Mouse (Mus musculus) midbrain, embryonic 16.5 days (tissue): ENCODE measurements around the gene Agbl3. TPM values are rescaled to one million over a fixed set of nuclear protein-coding genes. Genes with fewer than 3 reads are reported as not detected.

Experiments used
- ATAC-seq: fragments of 200-750 bp; cut with Nextera tagmentation; 2 replicates; pipeline ENCODE4 v1.8.0; 2017; ENCODE audit warnings: moderate TSS enrichment
- H3K27ac ChIP-seq: fragments of 300-500 bp; sonication (generic); 2 replicates; pipeline ENCODE4 v1.5.1; 2014; ENCODE audit warnings: mild to moderate bottlenecking, low read length, mixed read lengths
- H3K27me3 ChIP-seq: fragments of 300-500 bp; sonication (generic); 2 replicates; pipeline ENCODE4 v1.6.1; 2014; ENCODE audit warnings: low read depth, low read length, mixed read lengths; ENCODE audit not compliant: control insufficient read depth, insufficient read depth
- H3K36me3 ChIP-seq: fragments of 300-500 bp; sonication (generic); 2 replicates; pipeline ENCODE4 v1.6.1; 2014; ENCODE audit warnings: mild to moderate bottlenecking, low read length, moderate library complexity, mixed read lengths; ENCODE audit not compliant: control insufficient read depth, insufficient read depth
- H3K4me1 ChIP-seq: fragments of 300-500 bp; sonication (generic); 2 replicates; pipeline ENCODE4 v1.6.1; 2014; ENCODE audit warnings: mild to moderate bottlenecking, low read length, mixed read lengths; ENCODE audit not compliant: control insufficient read depth, insufficient read depth
- H3K4me2 ChIP-seq: fragments of 300-500 bp; sonication (generic); 2 replicates; pipeline ENCODE4 v1.6.1; 2014; ENCODE audit warnings: mild to moderate bottlenecking, low read length, mixed read lengths
- H3K4me3 ChIP-seq: fragments of 300-500 bp; sonication (generic); 2 replicates; pipeline ENCODE4 v1.5.1; 2014; ENCODE audit warnings: low read depth, mild to moderate bottlenecking, low read length, moderate library complexity, mixed read lengths
- H3K9ac ChIP-seq: fragments of 300-500 bp; sonication (generic); 2 replicates; pipeline ENCODE4 v1.6.1; 2014; ENCODE audit warnings: low read depth, low read length, mixed read lengths
- H3K9me3 ChIP-seq: fragments of 300-500 bp; sonication (generic); replicated peaks from 2 replicates; pipeline ENCODE4 v1.6.1; 2014; ENCODE audit warnings: mild to moderate bottlenecking, low read length, mixed read lengths; ENCODE audit not compliant: control insufficient read depth, poor library complexity, severe bottlenecking
- WGBS: fragments of 180-500 bp; shearing (Covaris S2); extraction: QIAGEN DNeasy Blood & Tissue Kit; methylation state at CpG from one replicate; pipeline ENCODE4 v1.1.7; 2014; 5-methylcytosine and 5-hydroxymethylcytosine counted together
- polyA plus RNA-seq: library from polyadenylated mRNA; unstranded; fragments of >200 nt; fragmentation: Nextera tagmentation; extraction: Ambion mirVana; gene quantifications from 2 replicates; pipeline ENCODE4 v1.2.1, GENCODE M21; 2015

Gene Agbl3
- polyA plus RNA-seq, 1 experiment from 2014 or later, result 15.2 TPM

DNA sequence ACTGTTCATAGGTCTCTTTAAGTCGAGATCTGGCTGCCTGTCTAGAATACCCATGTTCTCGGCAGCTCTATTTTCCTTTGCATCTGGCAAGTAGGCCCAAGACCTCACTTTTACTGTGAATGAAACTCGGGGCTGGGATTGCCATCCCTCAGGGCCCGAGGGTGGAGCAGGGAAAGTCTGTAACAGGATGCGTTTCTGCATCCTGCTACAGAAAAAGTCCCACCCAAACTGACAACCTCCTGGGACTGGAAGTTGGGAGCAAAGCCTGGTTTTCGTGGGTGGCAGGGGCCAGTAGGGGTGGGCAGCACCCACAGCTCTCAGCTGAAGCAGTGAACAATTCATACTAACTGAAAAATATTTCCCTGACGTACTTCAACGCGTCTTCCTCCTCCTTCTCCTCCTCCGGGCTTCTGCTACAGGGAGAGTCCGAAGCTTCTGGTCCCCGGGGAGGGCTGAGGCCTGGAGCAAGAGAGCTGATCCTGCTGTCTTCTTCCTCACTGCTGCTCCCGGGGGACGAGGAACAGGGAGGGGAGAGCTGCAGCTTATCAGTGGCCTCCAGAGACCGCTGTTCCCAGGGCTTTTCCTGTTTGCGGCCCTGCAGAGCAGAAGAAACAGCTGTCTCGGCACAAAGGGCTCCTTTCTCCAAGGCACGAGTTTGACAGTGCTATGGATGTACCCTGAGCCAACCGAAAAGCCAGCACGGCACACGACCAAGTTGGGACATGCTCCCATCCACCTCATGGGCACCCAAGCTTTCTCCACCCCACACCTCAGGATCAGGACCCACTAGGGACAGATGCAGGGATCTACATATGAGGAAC is 94.1 kb downstream of the Agbl3 start:
- Histone ChIP-seq H3K36me3 (no peaks in the 10 kb centered on the region), H3K4me3 (no peak overlapping the region), H3K27ac (peak overlapping the region; percentile 28; the same call in 1 of the 2 replicates), H3K9me3 (no peaks in the 10 kb centered on the region), H3K4me1 (peaks cover 17% of the 10 kb centered on the region), H3K27me3 (no peaks in the 10 kb centered on the region), H3K4me2 (no peak overlapping the region), H3K9ac (peak overlapping the region; percentile 30; the same call in 1 of the 2 replicates)
- WGBS, result 77% methylated on average over 21 of the region's 21 CpGs
- ATAC-seq, result no peak

DNA sequence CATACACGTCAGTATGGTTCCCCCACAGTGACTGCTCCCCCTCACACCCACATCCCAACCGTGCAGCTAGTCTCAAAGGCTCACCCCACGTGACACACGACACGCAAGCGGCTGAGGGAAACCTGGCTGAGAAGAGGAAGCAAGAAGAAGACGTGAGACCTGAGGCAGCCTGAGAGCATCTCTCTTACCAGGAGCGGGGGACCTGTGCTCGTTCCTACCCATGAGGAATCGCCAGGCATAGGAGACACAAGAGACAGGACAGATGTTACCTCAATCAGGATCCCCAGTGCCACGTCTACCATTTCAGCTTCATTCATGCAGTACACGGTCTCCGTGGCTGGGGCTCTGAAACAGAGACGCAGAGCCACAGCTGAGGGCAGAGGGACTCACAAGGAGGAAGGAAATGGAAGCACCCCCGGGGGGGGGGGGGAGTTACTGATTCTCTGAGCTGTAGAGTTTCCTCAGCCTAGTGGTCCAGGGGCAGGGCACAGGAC is 95.1 kb downstream of the Agbl3 start:
- Histone ChIP-seq H3K4me3 (no peak overlapping the region), H3K27ac (no peak overlapping the region), H3K9ac (no peak overlapping the region), H3K9me3 (no peaks in the 10 kb centered on the region), H3K27me3 (no peaks in the 10 kb centered on the region), H3K36me3 (no peaks in the 10 kb centered on the region; the same call in 1 of the 2 replicates), H3K4me1 (peaks cover 17% of the 10 kb centered on the region), H3K4me2 (no peak overlapping the region)
- 87% methylated on average over 15 of the region's 15 CpGs for WGBS
- ATAC-seq, result no peak

DNA sequence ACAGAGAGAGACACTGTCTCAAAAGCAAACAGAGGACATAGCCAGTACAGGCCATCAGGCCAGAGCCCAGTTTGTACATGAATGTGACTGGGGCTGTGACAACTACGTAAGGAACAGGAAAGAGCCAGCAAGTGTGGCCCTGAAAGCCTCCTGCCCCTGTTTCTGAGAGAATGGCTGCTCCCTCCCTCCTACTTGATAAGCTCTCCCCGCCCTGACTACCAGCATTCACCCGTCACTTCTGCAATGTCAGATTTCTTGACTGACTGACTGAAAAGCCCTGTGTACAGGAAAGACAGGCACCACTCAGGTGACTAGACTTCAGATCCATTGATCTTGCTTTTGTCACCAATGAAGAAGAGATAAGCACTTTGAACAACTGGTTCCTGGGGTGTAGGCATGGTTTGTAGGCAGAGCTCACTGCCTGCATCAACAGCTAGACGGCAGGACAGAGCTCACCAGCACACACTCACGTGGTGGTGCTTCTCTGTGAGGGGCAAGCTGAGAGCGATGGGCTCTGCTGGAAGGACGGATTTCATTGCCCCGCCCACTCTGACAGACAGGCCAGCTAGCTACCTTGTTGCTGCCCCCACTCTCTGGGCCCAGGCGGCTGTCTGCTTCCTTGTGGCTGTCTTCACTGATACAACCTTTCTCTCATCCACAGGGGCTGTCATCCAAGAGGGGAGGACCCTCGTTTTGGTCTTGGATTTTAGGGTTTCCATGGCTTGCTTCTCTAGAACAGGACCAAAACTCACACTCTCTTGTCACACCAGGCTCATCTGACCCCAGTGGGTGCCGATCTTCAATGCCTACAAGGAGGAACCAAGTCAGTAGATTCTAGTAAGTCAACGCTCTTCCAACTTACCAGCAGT is 96.0 kb downstream of the Agbl3 start:
- Histone ChIP-seq H3K4me1 (peaks cover 17% of the 10 kb centered on the region), H3K9ac (no peak overlapping the region), H3K36me3 (peaks cover 6% of the 10 kb centered on the region; the same call in 1 of the 2 replicates), H3K9me3 (no peaks in the 10 kb centered on the region), H3K27ac (no peak overlapping the region), H3K27me3 (no peaks in the 10 kb centered on the region), H3K4me2 (peak overlapping the region; percentile 74; the same call in 1 of the 2 replicates), H3K4me3 (no peak overlapping the region)
- 58% methylated on average over 12 of the region's 12 CpGs for WGBS
- no peak for ATAC-seq

DNA sequence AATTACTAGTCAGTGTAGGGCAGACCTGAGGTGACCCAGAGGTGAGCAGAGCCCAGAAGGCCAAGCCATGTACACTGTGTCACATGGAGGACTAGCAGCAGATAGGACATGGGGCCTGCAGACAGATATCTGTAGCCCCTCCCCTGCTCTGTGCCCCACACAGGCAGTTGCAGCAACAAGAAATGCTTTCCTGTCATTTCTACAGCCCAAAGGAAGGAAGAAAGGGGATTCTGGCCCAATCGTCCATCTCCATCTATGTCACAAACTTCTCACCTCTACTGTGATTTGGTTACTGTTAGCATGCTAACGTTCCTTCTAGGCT is 96.6 kb downstream of the Agbl3 start:
- peak overlapping the region; percentile 68 for H3K4me3 ChIP-seq
- H3K4me1 ChIP-seq, result peaks cover 17% of the 10 kb centered on the region
- ATAC-seq, result 0 out of 2 replicates have a peak, but pooled peaks have one; percentile 26
- 0 out of 2 replicates have a peak overlapping the region, but pooled peaks have one; percentile 91 for H3K27ac ChIP-seq
- 41% methylated on average over 2 of the region's 2 CpGs for WGBS
- H3K27me3 ChIP-seq, result no peaks in the 10 kb centered on the region
- peak overlapping the region; percentile 74 for H3K4me2 ChIP-seq
- peaks cover 6% of the 10 kb centered on the region; the same call in 1 of the 2 replicates for H3K36me3 ChIP-seq
- no peaks in the 10 kb centered on the region for H3K9me3 ChIP-seq
- H3K9ac ChIP-seq, result peak overlapping the region; percentile 86; the same call in 1 of the 2 replicates

DNA sequence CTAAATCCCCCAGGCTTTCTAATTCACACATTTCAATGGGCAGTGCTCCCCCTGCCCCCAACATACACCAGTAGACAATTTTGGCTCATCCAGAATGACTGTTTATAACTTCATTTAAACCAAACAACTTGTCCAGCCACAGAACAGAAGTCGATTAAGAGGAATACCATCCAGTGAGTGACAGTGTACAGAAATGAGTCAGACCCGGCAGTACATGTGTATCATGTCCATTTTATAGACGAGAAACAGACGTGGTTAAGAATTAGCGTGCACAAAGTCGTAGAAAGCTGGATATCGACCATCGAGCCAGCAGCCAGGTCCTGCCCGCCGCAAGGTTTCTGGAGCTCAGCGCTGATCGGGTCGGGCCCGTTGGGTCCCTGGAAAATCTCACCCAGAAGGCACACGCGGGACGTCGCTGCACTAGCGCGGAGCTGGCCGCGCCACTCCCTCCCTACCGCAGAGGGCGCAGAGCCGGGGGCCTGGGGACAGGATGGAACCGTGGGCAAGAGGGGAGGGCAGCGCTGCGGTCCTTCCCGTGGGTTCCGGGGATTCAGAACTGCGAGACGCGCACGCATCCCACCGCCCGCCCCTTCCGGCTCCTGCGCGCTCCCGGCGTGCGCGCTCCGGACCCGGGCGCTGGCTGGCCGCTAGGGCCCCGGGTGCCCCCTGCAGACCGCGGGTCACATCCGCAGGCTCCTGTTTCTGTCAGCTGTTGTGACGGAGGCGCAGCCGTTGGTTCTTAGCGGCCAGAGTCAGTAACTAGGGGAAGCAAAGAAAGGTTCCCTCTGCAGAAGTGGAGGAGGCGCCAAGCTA is 97.5 kb downstream of the Agbl3 start, which contains the start of gene Cyren:
Gene Cyren (minus strand): TSS at position 552 of the 813 bp plus-strand sequence.
- peak; percentile 94 for ATAC-seq
- peak within 1 kb of the TSS; percentile 74 for H3K4me2 ChIP-seq
- no peaks in the 10 kb centered on the region for H3K9me3 ChIP-seq

DNA sequence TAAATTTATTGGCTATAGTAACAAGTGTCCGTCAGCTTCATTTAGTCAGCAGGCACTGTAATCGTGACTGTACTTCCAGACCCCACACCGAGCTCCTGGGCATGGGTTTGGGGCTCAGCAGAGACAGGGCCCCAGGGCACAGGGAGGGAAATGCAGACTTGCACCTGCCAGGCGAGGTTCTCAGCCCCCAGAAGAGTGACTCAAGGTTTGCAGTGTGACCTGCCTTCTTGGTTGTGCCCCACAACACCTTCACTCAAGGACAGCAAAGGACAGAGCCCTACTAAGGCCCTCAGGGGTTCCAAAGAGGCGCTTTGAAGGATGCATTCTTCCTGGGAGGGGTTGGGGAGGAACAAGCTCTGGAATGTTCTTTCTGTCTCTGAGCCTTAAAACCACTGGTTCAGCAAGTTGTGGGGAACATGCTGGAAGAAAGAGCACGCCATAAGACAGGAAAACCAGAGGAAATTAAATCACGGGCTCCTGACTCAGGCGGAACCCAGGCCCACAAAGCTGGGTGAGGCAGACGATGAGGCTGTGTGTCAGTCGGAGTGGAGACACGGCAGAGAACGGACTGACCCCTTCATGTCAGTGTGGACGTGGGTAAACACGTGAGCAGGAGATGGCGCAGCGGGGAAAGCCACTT is 99.0 kb downstream of the Agbl3 start:
- no peaks in the 10 kb centered on the region for H3K27me3 ChIP-seq
- H3K4me1 ChIP-seq, result peaks cover 17% of the 10 kb centered on the region
- no peak overlapping the region for H3K9ac ChIP-seq
- no peak overlapping the region for H3K4me2 ChIP-seq
- peaks cover 6% of the 10 kb centered on the region; the same call in 1 of the 2 replicates for H3K36me3 ChIP-seq
- WGBS, result 88% methylated on average over 16 of the region's 16 CpGs
- no peak for ATAC-seq
- peak overlapping the region; percentile 91; the same call in 1 of the 2 replicates for H3K27ac ChIP-seq
- H3K9me3 ChIP-seq, result no peaks in the 10 kb centered on the region
- H3K4me3 ChIP-seq, result no peak overlapping the region

More for the DNA sequence above, 97.5 kb downstream of the Agbl3 start, which contains the start of gene Cyren:
- Histone ChIP-seq H3K4me3 (peak within 1 kb of the TSS; percentile 68), H3K9ac (peak within 1 kb of the TSS; percentile 86), H3K36me3 (peaks cover 6% of the 10 kb centered on the region; the same call in 1 of the 2 replicates), H3K4me1 (peaks cover 17% of the 10 kb centered on the region), H3K27me3 (no peaks in the 10 kb centered on the region), H3K27ac (peak within 1 kb of the TSS; percentile 91)
- under 1% methylated on average over 52 of the region's 56 CpGs for WGBS

DNA sequence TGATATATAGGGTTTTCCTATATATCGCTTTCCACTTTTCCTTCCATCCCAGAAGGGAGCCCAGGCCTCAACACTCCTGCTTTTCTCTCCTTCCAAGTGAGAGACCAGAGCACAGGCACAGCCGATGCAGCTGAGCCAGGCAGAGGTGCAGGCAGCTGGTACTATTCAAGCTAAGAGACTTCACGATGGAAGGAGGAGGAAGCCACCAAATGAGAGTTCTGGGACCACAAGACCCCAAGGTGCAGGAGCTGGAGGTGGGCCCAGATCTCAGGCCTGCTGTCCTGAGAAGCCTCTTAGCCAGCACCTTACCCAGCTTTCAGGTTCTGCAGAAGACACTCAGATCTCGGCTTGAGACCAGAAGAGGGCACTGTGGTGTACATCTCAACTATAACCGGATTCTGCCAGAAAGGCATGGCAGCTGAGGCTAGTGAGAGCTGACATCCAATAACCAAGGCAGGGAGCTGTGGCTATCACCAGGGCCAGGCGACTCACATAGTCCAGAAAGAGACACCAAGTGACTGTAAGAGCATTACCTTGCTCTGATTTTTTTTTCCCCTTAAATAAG is 99.8 kb downstream of the Agbl3 start:
- ATAC-seq, result no peak
- no peak overlapping the region for H3K4me3 ChIP-seq
- H3K9me3 ChIP-seq, result no peaks in the 10 kb centered on the region
- 56% methylated on average over 6 of the region's 6 CpGs for WGBS
- H3K9ac ChIP-seq, result no peak overlapping the region
- no peaks in the 10 kb centered on the region for H3K27me3 ChIP-seq
- peaks cover 6% of the 10 kb centered on the region for H3K36me3 ChIP-seq
- no peak overlapping the region for H3K27ac ChIP-seq
- H3K4me2 ChIP-seq, result no peak overlapping the region
- peaks cover 17% of the 10 kb centered on the region for H3K4me1 ChIP-seq
